Mouse (Mus musculus) lung, postnatal 36 days (tissue): ENCODE data around the gene Rgs7.

Experiments
- DNase-seq: peaks from one replicate; pipeline ENCODE4 v3.0.0; 2022; ENCODE audit warnings: mixed read lengths

Rgs7 gene

GRCm38 (mm10) chr1:175299603-175300397, 192.5 kb downstream of the Rgs7 start:
- DNase-seq = no peak

DNA sequence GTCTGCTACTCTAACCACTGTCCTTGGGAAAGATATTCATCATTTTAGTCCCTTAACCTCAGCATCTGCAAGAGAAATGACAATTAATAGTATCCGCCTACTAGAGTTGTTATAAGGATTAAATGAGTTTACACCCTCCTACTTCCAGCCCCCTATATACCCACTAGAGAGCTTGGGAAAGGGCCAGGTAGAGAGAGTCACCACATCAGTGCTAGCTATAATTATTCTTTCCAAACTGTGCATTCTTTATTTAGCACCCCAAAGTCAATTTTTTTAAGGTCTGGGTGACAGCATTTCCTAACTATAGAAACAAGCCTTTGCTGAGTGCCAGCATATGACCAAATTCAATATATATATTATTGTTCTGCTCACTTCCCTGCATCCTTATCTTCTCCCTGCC, 195.4 kb downstream of the Rgs7 start:
- DNase-seq = no peak

DNA sequence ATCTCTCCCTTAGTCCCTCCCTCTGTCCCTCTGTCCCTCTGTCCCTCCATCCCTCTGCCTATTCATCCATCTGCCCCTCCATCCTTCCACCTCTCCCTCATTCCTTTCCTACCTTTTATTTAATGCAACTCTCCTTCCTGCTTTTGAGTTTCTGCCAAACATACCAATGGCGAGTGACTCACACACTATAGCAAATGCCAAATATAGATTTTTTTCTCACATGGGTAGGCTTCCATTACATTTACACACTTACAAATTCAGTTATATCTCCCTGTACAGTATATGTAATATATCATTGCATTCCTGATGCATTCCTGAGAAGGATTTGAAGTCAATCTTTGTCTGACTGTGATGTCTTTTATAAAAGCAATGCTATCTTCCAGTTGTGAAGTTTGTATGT, 202.2 kb downstream of the Rgs7 start:
- no peak for DNase-seq

- DNase-seq = no peak
Observed at GRCm38 (mm10) chr1:175262341-175262740, 230.0 kb downstream of the Rgs7 start.

GRCm38 (mm10) chr1:175259374-175259773, 232.9 kb downstream of the Rgs7 start:
- DNase-seq = no peak

DNA sequence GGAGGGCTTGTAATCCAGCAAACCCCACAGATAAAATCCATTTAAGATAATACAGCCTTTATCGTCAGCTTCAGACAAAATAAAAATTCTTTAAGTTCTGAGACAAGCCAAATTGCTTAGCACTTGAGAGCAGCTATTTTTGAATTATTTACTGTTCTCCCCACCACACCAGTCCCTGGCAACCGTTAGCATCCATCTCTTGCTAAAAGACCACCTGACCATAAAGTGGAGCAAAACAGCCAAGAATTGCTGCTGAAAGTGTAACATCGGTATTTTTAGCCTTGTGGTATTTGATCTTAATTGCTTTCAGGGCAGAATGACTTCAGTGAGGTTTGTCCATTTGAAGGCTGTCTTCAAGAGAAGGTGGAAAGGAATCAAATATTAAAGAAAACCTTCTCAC, 237.1 kb downstream of the Rgs7 start:
- no peak for DNase-seq

DNA sequence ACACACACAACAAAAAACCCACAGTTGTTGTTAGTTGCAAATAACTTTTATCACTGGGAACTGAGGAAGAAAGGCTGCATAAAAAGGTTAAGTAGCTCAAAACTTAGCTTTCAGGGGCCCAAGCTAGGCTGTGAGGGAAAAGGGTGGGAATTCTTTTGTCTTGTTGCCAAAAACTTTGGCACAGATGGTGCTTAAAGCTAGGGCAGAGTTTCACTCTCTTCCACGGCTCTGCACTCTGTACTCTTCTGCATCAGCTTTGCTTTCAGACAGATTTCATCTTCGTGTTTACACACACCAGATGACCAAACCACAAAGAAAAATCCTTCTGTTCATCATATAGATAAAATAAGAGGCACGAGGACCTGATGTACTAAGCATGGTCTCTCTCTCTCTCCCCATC, 237.6 kb downstream of the Rgs7 start:
- no peak for DNase-seq

GRCm38 (mm10) chr1:175242135-175242534, 250.2 kb downstream of the Rgs7 start:
- DNase-seq = no peak

- DNase-seq = peak; percentile 0
Observed at GRCm38 (mm10) chr1:175240137-175240536, 252.2 kb downstream of the Rgs7 start.

- DNase-seq = no peak
Observed at GRCm38 (mm10) chr1:175221593-175222500, 270.5 kb downstream of the Rgs7 start.

DNA sequence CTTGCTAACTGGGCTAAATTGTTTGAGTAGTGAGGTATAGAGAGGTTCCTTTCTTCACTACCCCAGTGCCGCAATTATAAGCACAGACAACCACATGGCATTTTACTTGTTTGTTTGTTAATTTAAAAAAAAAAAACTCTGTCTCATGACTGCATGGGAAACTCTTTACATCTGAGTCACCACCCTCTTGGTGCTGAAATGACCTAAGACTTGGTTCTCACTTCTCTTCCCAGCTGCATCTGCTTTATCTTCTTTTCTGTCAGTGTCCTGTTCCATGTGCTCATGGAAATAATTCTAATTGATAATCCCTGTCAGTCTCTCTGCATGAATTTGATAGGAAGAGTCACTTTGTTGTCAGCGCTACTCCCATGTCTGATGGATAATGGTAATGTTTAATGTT, 272.7 kb downstream of the Rgs7 start:
- no peak for DNase-seq

DNA sequence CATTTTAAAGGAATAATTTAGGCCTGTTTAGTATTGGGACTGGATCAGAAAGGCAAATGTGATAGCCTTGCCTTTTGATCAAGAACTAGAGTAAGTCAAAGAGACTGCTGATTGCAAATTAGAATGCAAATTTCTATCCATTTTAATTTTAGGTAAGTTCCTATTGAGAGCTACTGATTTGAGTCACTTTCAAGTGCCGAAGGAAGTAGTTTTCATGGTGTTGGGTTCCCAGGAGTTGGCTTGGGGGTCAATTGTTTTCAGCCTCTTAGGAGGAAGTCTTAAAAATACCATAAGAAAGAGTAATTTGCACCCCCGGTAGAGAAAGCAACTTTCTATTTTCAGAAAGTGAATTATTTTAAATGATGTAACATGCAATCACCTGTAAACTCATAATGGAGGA, 285.3 kb downstream of the Rgs7 start:
- DNase-seq = no peak

- no peak for DNase-seq
Observed at GRCm38 (mm10) chr1:175205633-175206032, 286.7 kb downstream of the Rgs7 start.

DNA sequence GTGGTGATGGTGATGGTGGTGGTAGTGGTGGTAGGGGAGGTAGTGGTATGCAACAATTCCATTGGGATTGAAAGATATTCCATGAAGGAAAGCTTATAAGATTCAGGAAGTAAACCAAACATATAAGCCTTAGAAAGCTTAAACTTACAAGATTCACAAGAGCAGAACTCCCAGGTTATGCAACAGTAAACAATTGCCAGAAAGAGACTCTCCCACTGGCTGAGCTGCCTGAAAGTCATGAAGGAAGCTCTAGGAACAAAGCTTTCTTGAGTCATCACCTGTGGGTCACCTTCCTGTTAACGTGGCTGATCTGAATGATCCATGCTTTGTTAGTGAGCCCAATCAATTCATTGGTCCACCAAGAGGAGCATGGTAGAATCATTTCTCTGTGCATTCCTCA, 288.8 kb downstream of the Rgs7 start:
- no peak for DNase-seq

DNA sequence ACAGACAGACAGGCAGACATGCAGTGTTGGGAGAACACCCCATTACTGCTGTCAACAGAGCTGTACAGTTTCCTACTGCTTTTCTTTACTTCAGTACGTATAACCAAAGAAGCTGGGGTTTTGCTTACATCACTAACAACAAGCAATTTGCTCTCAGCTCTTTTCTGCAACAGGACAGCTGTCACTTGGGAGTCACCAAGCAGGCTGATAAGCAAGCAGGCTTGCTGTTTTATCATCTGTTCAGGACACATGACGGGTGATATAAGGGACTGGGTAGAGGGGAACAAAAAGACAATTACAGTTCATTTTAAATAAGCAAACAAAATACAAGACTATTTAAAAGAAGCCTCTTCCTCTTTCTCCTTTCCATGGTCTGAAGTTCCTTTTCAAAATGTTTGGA, 289.4 kb downstream of the Rgs7 start:
- no peak for DNase-seq

- no peak for DNase-seq
Observed at GRCm38 (mm10) chr1:175198881-175199280, 293.4 kb downstream of the Rgs7 start.

GRCm38 (mm10) chr1:175195806-175196205, 296.5 kb downstream of the Rgs7 start:
- DNase-seq = no peak

DNA sequence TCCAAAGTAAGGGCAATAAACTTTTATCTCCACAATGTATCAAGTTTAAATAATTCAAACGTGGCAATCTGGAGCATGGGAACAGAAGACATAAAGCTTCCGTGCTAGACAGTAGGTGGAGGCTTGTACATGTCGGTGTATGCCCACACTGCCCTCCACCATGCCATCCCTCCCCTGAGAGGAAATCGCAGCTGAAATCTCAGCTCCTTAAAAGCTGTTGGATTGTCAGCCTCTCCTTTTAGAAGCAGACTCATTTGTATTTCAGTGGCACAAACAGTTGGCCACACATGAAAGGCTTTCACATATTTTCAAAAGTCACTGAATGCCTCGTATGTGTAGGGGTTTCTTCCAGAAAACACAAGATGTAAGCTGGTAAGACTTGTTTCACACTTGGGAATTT, 304.1 kb downstream of the Rgs7 start:
- DNase-seq = no peak

GRCm38 (mm10) chr1:175185211-175185610, 307.1 kb downstream of the Rgs7 start:
- no peak for DNase-seq

DNA sequence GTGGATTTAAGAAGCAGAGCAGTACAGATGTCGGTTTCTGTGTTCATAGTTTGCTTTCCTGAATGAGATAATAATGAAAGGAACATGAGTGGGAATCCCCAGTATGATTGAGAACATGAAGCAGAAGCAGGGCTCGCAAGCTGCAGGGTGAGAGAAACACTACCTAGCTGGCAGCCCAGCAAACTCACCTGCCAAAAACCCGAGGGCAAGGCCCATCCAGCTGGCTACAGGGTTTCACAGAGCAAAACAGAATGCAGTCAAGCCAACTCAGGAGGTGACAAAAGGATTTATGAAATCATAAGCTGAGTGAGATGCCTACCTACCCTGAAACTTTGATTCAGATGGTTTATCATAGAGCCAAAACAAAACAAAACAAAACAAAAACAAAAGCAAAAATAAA, 307.6 kb downstream of the Rgs7 start:
- DNase-seq = no peak

- DNase-seq = no peak
Observed at GRCm38 (mm10) chr1:175178733-175179132, 313.6 kb downstream of the Rgs7 start.

DNA sequence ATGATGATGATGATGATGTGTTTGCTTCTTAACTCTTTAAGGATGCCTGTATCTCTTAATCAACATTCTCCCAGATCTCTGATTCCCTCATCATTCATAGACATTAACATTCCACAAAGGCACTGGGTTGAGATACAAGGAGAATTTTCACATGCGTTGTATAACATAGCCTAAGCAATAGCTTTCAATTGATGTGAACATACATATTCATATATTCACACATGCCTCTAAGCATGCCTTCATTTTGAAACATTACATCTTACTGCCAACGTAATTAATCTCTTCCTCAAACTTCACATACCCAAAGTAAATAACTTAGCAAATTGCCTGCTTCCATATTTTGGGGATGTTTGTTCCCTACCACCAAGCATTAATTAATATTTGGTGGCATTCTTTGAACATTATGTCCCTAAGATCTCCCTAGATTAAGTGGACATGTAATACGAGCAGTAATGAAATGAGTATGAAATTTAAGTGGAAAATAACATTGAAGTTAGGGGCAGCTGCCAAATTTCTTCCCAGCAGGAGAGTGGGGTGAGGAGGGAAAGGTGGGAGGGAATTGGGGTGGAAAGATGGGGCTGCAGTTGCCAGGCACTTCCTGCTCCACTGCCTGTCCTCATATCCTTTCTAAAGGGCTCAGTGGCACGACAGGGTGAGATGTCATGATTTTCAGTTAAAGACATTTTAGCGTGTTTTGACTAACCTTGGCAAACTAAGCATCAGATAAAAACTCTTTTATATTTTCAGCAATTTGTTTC, 317.2 kb downstream of the Rgs7 start:
- DNase-seq = no peak

- no peak for DNase-seq
Observed at GRCm38 (mm10) chr1:175155469-175155868, 336.8 kb downstream of the Rgs7 start.
